Mouse (Mus musculus): ENCODE results near the gene Smg6.

- TF ChIP-seq CTCF (IDR thresholded peaks at IDR 0.05; ENCODE audit: low read depth), result no peak
- TF ChIP-seq EP300 (IDR thresholded peaks at IDR 0.05; ENCODE audit: low read depth), result no peak
Observed at GRCm38 (mm10) chr11:75013764-75014695, 88.4 kb downstream of the Smg6 start.
